Comparison of ENCODE assay signal across 9 mouse cellular contexts in the genomic region with DNA sequence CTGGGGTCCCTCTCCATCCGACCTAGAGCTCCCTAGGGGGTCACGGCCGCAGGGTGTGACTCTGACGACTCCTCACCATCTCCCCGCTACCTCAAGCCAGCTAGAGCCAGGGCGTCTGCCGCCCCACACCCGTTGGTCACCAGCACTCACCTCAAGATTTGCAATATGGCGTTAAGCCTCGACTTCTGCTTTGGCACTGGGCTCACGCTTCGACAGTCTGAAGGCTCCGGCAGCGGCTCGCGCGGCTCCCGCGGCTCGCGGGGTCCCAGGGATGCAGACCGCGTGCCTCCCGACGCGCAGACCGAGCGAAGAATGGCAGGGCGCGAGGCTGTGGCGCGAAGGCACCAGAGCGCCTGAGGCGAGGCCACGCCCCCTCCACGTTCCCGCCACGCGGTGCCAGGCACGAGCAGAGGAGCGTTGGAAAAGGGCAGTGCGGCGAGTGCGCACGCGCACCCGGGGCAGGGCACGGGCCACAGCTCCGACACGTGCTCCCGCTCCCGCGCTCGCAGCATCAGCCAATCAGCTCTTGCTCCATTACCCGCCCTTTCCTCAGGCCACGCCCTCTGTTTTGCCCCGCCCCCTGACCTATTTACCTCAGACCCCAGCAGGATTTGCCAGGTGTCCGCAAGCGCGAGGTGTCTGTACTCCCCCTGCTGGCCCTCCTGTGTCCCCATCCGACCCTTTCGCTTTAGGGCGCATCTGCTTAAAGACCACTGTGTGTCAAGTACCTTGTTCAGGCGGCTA. TPM values are rescaled to one million over a fixed set of nuclear protein-coding genes. Genes with fewer than 3 reads are reported as not detected.
DNase-seq lines count a peak whose midpoint lies in the region; ATAC-seq and TF ChIP-seq lines count a peak whose summit lies in the region.
"Had no signal": no experiment of that assay in that cellular context is flagged by ENCODE, and none has a peak within 500 bp of the region (broad histone marks: within the 10 kb centered on the region; RNA-seq: fewer than 3 reads in every experiment).

A gene (minus strand): TSS at position 341 of the 744 bp plus-strand sequence.

- peak within 1 kb of the TSS; percentile 15 to 23 for H3K4me3 ChIP-seq in heart, embryonic 14.5 days (ENCODE audit: control insufficient read depth in 1 of 2, insufficient read depth in 1 of 2, low read depth in 1 of 2, low read length in 2 of 2)
- no peak within 1 kb of the TSS for H3K4me3 ChIP-seq in kidney, postnatal 0 days (replicated peaks; ENCODE audit: low read depth, low read length)
- H3K4me3 ChIP-seq in liver, embryonic 15.5 days (replicated peaks): peak within 1 kb of the TSS; percentile 76
- H3K4me3 ChIP-seq in neural tube, embryonic 13.5 days: peak within 1 kb of the TSS; percentile 33

- ATAC-seq in heart, embryonic 14.5 days (ENCODE audit: insufficient number of reproducible peaks, insufficient read depth, low FRiP score, low read depth): 0 out of 2 replicates have a peak, but pooled peaks have one; percentile 10
- ATAC-seq in kidney, postnatal 0 days (replicated peaks; ENCODE audit: low FRiP score, low read depth): peak; percentile 68
- ATAC-seq in liver, embryonic 15.5 days (ENCODE audit: insufficient read depth): no peak
- peak; percentile 24; the same call in 1 of the 2 replicates for ATAC-seq in neural tube, embryonic 13.5 days (ENCODE audit: low read depth)
- ATAC-seq: Patski had no signal

- TF ChIP-seq CTCF in kidney, postnatal 0 days (IDR thresholded peaks at IDR 0.05; ENCODE audit: low read depth): peak; percentile 56

- peak; percentile 34 to 37 for DNase-seq in left cerebral cortex, adult 18-20 months (ENCODE audit: low spot score in 2 of 2)
- DNase-seq in left cerebral cortex, adult 11 months (ENCODE audit: low spot score): no peak
- DNase-seq in embryo, embryonic 10.5 days (ENCODE audit: low spot score): peak; percentile 62
- peak; percentile 59 for DNase-seq in kidney, postnatal 0 days (ENCODE audit: low spot score)
- DNase-seq in thymus, postnatal 25 days: peak; percentile 48

- H3K4me2 ChIP-seq in heart, embryonic 14.5 days (ENCODE audit: low read length): peak within 1 kb of the TSS; percentile 58
- peak within 1 kb of the TSS; percentile 44 for H3K4me2 ChIP-seq in kidney, postnatal 0 days (ENCODE audit: low read length)
- H3K4me2 ChIP-seq in liver, embryonic 15.5 days: peak within 1 kb of the TSS; percentile 83
- peak within 1 kb of the TSS; percentile 54 for H3K4me2 ChIP-seq in neural tube, embryonic 13.5 days

- peaks cover 8% of the 10 kb centered on the region; the same call in 1 of the 2 replicates for H3K9me3 ChIP-seq in heart, embryonic 14.5 days (ENCODE audit: control insufficient read depth, low read length)
- no peaks in the 10 kb centered on the region for H3K9me3 ChIP-seq in kidney, postnatal 0 days (replicated peaks; ENCODE audit: low read length)
- H3K9me3 ChIP-seq in liver, embryonic 15.5 days (replicated peaks): no peaks in the 10 kb centered on the region; the same call in 1 of the 2 replicates
- no peaks in the 10 kb centered on the region for H3K9me3 ChIP-seq in neural tube, embryonic 13.5 days

- H3K36me3 ChIP-seq in heart, embryonic 14.5 days (ENCODE audit: control insufficient read depth, insufficient read depth, low read length): no peaks in the 10 kb centered on the region
- H3K36me3 ChIP-seq in kidney, postnatal 0 days (ENCODE audit: insufficient read depth, low read length): no peaks in the 10 kb centered on the region
- no peaks in the 10 kb centered on the region for H3K36me3 ChIP-seq in liver, embryonic 15.5 days (replicated peaks)
- no peaks in the 10 kb centered on the region for H3K36me3 ChIP-seq in neural tube, embryonic 13.5 days

- 21% methylated on average over 63 of the region's 64 CpGs for WGBS in heart, embryonic 14.5 days
- WGBS in kidney, postnatal 0 days: 21% methylated on average over 64 of the region's 64 CpGs
- WGBS in liver, embryonic 15.5 days (ENCODE audit: insufficient replicate concordance): 26% methylated on average over 64 of the region's 64 CpGs
- WGBS in neural tube, embryonic 13.5 days: 23% methylated on average over 64 of the region's 64 CpGs

- H3K9ac ChIP-seq in heart, embryonic 14.5 days (ENCODE audit: low read length): no peak within 1 kb of the TSS
- peak within 1 kb of the TSS; percentile 15; the same call in 1 of the 2 replicates for H3K9ac ChIP-seq in kidney, postnatal 0 days (ENCODE audit: low read depth, low read length)
- no peak within 1 kb of the TSS for H3K9ac ChIP-seq in liver, embryonic 15.5 days
- no peak within 1 kb of the TSS for H3K9ac ChIP-seq in neural tube, embryonic 13.5 days

- no peaks in the 10 kb centered on the region for H3K27me3 ChIP-seq in heart, embryonic 14.5 days (ENCODE audit: control insufficient read depth, insufficient read depth, low read length)
- no peaks in the 10 kb centered on the region for H3K27me3 ChIP-seq in kidney, postnatal 0 days (ENCODE audit: insufficient read depth, low read length)
- peaks cover 26% of the 10 kb centered on the region for H3K27me3 ChIP-seq in liver, embryonic 15.5 days
- peaks cover 10% of the 10 kb centered on the region; the same call in 1 of the 2 replicates for H3K27me3 ChIP-seq in neural tube, embryonic 13.5 days
- H3K27me3 ChIP-seq: Patski had no signal

- H3K27ac ChIP-seq in heart, embryonic 14.5 days (replicated peaks in 1 of 2; ENCODE audit: control insufficient read depth in 1 of 2, insufficient read depth in 1 of 2, low read depth in 2 of 2, low read length in 2 of 2): no peak within 1 kb of the TSS
- no peak within 1 kb of the TSS for H3K27ac ChIP-seq in kidney, postnatal 0 days
- H3K27ac ChIP-seq in liver, embryonic 15.5 days (replicated peaks): no peak within 1 kb of the TSS
- 0 out of 2 replicates have a peak within 1 kb of the TSS, but pooled peaks have one; percentile 10 for H3K27ac ChIP-seq in neural tube, embryonic 13.5 days (replicated peaks)

- peaks cover 8 to 18% of the 10 kb centered on the region in 2 experiments; a peak in 3 of 4 replicates for H3K4me1 ChIP-seq in heart, embryonic 14.5 days (ENCODE audit: control insufficient read depth in 2 of 2, insufficient read depth in 2 of 2, low read length in 2 of 2)
- peaks cover 10% of the 10 kb centered on the region; the same call in 1 of the 2 replicates for H3K4me1 ChIP-seq in kidney, postnatal 0 days (replicated peaks; ENCODE audit: insufficient read depth, low read length)
- peaks cover 25% of the 10 kb centered on the region for H3K4me1 ChIP-seq in liver, embryonic 15.5 days (replicated peaks)
- peaks cover 26% of the 10 kb centered on the region for H3K4me1 ChIP-seq in neural tube, embryonic 13.5 days (replicated peaks)

RNA-seq across cellular contexts. Expression of the gene that starts here (rescaled TPM):
- under 1 TPM; 0.16 to 0.40 TPM for total RNA-seq in left cerebral cortex, adult 18-20 months (2021)
- 1.2 TPM in 2 replicates for polyA plus RNA-seq in heart, embryonic 14.5 days (2014; fragmentation: Nextera tagmentation; extraction: Ambion mirVana)
- 2.0 TPM in 2 replicates for polyA plus RNA-seq in kidney, postnatal 0 days (2015; fragmentation: Nextera tagmentation; extraction: Ambion mirVana)
- 0.14 and 0.17 TPM in 2 replicates for polyA plus RNA-seq in liver, embryonic 15.5 days (2015; fragmentation: Nextera tagmentation; extraction: Ambion mirVana)
- 2.1 and 2.3 TPM in 2 replicates for polyA plus RNA-seq in neural tube, embryonic 13.5 days (2015; fragmentation: Nextera tagmentation; extraction: Ambion mirVana)

Comparison
In these comparisons a context has a peak if more than half of its experiments do, and no peak if none do; other contexts are left out.
1. Peak in DNase-seq in left cerebral cortex, adult 18-20 months; RNA of the gene not detected or under 1 TPM.